Mouse (Mus musculus): Measurements from ENCODE around the gene Gm21170. TPM values are rescaled to one million over a fixed set of nuclear protein-coding genes. Genes with fewer than 3 reads are reported as not detected.
"Not testable (repeated sequence)": the region's sequence is repeated elsewhere in the genome, so short reads cannot be mapped to it uniquely, and the experiment has no call there.

Gene Gm21170
- not detected in 2 replicates for total RNA-seq (2017)

DNA sequence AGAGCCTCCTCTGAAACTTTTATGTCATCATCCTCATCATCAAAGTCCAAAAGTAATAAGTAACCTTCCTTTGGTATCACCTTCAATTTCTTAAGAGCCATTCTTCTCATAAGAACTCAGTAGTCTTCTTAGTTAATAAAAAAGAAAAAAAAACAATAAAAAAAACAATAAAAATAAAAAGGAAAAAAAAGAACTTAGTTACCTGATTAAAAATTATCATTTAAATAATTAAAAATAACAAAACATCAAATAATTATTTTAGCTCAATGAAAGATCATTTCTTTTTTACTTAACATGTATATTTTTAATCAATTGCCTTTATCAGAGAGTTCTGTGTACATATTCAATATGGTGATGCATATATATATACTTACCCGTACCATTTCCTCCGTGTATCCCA is at the start of gene Gm21170:
Gm21170 (minus strand) TSS at position 101 of the 400 bp plus-strand sequence.
- ATAC-seq (ENCODE audit: extremely low read depth, insufficient number of reproducible peaks, low FRiP score, poor library complexity, severe bottlenecking) = not testable (repeated sequence)

Other genes starting within 250 kb of the Gm21170 start
- gene Gm21256, start 240.1 kb downstream of the Gm21170 start, total RNA-seq (2017) = not detected in 2 replicates